Mouse (Mus musculus) kidney, postnatal 14 days (tissue): ENCODE data around the gene Slc5a4b.

ENCODE experiments used
- DNase-seq: peaks from one replicate; pipeline ENCODE4 v3.0.0; 2022; ENCODE audit warnings: mixed read lengths

Gene Slc5a4b

DNA sequence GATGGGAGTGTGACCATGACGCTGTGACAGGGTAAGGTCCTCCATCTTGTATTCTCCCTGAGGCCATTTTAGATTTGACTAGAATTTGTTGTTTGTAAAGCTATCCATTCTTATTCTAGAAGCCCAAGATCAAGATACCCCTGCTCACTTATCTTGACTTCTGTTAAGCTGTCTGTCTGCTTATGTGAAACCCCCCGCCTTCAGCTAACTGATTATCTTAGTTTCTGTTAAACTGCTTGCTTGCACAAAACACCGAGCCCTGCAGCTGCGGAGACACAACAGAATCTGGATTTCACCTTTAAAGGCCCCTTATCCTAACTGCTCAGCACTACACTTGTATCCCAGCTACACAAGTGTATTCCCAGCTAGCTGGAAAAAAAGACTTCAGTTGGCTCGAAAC lies 73.8 kb downstream of the Slc5a4b start:
- no peak for DNase-seq

DNA sequence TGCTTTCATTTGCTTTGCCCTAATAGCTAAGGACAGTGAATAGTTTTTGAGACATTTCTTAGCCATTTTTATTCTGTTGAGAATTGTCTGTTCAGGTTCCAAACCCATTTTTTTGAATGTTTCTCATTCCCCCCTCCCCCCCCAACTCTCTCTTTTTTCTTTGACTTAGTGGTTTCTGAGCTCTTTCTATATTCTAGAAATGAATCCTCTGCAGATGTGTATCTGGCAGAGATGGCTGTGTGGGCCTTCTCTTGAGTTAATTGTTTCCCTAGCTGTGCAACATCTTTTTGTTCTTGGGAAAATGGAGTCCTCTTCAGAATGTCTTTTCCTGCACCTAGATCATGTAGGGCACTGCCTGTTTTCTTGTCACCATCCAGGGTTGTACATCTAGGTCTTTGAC lies 75.5 kb downstream of the Slc5a4b start:
- no peak for DNase-seq

DNA sequence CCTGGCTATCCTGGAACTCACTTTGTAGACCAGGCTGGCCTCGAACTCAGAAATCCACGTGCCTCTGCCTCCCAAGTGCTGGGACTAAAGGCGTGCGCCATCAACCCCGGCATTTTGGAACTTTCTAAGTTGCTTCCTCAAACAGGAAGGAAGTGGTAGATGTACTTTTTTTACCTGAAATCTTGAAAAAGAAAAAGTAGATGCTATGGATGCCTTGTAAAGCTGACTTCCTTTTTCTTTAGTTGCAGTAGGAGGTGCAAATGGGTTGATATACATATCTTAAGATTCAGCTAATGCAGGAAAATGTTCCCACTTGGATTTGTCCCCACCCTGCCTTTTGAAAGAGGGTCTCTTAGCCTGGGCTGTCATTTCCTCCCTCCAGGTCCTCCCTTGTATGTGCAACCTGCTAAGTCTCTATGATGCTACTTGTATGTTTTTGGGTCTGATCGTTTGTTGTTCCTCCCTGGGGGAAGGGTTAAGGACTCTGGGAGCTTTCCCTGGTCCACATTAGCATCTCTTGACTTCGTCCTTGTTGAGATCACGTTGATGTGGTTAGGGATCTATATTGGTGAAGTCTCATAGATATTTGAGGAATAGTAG lies 76.7 kb downstream of the Slc5a4b start:
- DNase-seq = no peak

DNA sequence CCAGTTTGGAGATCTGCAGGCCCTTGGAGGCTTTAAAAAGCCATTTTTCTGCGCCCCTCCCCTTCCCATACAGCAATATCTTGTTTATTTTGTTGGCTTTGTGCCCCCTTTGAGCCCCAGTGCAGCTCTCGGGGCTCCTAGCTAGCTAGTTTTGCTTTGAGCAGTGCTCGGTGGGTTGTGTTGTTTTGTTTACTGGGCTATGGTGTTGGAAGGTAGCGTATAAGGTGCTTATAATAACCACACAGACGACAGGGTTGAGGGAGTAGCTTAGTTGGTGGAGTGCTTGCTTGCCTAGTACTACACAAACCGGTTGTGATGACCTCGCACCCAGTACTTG lies 77.7 kb downstream of the Slc5a4b start:
- DNase-seq = no peak

DNA sequence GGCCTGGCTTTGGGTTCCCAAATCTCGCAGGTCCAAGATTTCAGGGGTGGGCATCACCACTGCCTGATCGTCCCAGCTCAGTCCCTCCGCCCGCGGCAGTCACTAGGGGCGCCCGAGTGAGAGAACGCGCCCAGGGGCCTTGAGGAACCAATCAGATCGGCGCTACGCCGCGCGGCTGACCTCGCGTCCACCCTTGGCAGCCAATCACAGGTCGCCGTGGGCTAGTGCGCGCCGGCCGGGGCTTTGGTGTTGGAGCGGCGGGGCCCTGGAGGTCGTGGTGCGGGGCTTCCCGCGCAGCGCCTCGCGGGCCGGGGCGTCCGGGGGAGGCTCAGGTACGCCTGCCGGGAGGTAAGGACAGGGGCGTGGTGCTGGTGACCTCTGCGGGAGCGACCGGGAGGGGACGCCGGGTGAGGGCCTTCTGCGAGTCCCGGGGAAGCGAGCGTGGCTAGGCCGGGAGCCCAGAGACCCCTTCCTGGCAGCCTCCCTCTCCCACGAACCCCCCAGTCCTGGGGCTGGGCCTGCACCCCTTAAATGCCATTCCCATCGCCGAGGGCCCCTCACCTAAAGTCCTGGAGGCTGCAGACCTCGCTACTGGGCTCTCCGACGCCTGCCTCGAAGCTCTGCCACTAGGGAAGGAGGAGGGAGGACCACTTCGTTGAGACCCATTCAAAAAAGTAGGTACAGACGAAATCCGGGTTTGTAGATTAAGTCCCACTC lies 78.2 kb downstream of the Slc5a4b start, which contains the start of gene Zfp280b:
Gene Zfp280b (plus strand): TSS at position 249 of the 717 bp plus-strand sequence.
- DNase-seq = peak; percentile 96

DNA sequence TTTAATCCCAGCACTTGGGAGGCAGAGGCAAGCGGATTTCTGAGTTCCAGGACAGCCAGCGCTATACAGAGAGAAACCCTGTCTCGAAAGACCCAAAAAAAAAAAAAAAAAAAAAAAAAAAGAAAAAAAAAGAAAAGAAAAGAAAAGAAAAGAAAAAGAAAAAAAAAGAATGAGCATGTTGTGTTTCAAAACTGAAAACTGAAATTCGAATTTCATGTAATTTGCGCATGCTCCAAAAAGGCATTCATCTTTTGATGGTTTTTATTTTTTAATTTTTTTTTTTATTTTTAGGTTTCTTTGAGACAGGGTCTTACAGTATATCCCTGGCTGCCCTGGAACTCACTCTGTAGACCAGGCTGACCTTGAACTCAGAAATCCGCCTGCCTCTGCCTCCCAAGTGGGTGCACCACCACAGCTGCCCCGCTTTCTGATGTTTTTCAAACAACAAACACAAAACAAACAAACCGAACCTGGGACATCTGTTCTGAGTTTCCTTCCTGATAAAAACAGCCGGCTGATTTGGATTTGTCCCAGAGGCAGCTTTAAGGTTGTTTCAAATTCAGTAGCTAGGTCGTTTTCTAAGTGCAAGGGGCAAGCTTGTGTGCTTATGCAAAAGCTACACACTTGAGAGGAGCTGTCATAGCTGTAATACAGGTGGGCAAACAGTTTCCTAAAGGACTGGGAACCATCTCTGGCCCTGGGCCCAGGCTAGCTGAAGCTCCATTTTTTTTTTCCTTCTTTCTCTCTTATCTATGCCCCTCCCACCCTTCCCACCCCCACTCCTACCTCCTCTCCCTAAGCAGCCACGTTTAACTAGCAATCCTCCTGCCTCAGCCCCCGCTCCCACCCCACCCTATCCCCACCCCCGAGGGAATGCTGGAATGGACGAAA lies 79.0 kb downstream of the Slc5a4b start:
- DNase-seq = no peak

DNA sequence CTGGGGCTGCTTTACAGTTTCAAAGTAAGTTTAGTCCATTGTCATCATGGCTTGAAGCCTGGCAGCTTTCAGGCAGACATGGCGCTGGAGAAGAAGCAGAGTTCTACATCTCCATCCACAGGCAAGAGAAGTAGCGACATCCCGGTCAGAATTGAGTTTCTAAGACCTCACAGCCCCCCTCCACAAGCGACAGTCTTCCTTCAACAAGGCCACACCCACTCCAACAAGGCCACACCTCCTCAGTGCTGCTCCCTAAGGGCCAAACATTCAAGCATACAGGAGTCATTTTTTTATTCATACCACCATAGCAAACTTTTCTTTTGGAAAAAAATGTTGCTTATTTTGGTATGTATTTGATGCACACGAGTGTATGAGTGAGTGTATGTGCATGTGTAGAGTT lies 80.3 kb downstream of the Slc5a4b start:
- no peak for DNase-seq

DNA sequence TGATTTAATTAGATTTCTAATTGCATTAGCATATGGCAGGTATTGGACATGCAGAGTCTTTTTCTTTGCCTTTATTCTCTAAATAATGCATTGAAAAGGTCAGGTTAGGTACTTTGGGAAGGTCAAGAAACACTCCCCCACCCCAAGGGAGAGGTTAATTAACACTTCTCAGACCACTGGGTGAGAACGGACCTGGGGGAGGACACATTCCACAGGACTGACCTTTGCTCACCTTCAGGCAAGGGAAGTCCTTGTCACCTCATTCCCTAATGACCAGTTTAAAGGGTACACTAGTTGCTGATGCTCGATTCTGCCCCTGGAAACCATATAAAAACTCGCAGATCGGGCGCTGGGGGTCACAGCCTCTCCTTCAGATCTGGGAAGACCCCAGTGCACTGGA lies 81.5 kb downstream of the Slc5a4b start:
- peak; percentile 11 for DNase-seq

DNA sequence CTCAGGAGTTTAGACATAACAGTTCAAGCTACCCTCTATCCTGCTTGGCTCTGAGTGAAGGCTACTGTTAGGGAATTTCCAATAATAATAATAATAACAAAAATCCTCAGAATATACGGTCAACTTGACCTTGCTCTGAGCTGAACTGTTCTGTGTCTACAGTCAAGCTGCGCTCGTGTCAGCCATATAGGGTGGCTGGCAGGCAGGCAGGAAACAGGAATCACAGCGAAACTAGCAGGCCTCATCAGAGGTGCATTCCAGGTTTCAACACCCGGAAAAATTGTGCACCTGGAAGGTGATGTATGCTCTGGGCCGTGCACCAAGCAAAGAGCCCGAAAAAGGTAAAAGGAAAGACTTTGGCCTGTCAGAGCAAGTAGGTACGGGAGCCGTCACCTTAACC lies 82.4 kb downstream of the Slc5a4b start:
- no peak for DNase-seq

DNA sequence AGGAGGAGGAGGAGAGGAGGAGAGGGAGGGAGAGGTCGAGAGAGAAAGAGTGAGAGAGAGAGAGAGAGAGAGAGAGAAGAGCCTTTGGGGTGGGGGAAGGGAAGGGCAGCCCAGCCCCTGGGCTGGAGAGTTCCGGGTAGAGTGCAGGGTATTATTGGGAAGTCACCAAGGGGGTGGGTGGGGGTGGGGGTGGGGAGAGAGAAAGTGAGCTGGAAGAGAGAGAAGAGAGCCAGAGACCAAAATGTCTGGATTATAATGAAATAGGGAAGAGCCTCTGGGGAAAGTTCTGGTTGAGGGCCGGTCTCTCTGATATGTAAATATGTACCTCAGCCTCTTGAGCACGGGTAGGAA lies 82.8 kb downstream of the Slc5a4b start:
- DNase-seq = no peak

DNA sequence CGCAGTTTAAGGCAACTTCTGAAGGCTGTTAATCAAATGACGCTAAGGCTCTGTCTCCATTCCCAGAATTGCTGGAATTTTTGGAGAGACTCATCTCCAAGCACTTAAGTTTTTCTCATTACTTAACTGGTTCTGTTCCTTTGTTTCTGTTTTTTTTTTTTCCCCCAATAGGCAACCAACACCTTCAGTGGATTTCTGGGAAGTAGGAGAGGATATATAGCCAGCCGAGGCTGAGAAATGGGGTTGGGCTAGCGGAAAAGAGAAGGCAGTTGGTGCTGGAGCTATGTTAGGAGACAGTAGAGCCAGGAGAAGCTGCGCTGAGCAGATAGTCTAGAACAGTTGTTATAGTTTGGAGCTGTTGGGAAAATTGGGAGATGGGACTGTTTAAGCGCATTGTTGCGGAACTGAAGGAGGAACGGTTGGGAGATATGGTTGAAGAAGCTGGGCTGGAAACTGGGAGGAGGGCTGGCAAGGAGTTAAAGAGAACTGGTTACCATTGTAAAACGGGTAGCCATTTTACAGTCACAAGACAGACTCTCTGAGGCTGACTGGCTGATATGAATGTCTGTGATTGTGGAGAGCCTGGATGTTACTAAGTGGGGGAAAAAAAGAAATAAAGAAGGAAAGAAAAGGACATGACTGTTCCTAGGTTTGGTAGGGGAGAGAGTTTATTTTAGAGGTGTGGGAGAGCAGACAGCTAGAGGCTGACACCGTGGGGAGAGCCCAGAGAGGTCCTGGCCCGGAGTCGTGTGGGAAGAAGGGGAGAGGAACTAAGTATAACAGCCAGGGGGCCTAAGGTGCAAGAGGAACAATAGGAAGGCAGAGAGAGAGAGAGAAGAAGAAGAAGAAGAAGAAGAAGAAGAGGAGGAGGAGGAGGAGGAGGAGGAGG lies 83.4 kb downstream of the Slc5a4b start:
- DNase-seq = no peak

DNA sequence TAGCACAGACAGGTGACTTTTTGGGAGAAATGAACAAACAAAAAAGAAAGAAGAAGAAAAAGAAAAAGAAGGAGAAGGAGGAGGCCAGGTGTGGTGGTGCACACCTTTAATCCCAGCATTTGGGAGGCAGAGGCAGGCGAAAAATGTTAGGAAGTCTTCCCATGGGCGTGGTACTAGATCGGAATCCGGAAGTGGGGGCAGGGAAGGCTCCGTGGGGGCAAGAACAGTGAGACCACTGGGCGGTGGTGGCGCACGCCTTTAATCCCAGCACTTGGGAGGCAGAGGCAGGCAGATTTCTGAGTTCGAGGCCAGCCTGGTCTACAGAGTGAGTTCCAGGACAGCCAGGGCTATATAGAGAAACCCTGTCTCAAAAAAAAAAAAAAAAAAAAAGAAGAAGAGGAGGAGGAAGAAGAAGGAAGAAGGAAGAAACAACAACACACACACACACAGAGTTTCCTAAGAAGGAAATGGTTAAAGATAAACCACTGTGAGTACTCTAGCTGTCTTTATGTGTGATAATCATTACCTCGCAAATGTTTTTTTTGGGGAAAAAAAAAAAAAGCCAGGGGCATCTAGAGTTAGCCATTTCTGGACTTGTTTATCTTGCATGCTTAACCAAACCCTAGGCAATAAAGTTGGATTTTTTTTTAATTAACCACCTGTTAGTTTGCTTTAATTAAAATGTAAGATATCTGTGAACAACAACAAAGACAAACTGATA lies 85.1 kb downstream of the Slc5a4b start:
- DNase-seq = no peak

DNA sequence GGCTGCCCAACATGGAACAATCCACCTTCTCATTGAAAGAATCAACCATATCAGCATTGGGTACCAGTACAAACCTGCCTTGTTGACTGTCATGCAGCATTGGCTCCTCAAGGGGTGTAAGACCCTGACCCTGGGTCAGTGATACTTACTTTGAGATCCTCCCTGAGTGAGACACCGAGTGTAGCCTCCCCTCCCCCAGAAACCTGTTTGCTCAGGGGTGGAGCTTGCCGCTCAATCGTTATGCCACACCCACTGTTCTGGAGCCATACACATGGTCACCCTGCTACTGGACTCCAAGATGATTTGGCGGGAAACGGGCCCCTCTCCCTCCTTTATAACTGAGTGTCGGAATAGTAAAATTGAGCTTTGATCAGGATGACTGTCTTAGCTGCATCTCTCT lies 86.8 kb downstream of the Slc5a4b start:
- DNase-seq = no peak

DNA sequence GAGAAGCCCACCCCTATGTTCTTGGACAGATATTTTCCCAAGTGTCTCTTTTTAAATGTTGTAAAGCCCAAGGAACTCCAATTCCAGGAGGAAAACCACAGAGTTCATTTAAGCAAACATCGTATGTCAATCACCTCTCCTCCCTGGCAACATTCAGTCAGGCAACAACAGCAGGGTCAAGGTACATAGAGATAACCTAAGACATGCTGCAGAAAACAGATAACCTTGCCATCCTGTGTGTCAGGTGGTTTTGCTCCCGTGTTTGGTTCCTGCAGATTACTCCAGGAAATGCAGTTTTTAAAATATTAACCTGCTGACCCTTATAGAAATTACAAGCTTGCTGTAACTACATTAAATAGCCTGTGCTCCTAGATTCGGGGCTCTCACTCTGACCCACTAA lies 89.0 kb downstream of the Slc5a4b start:
- no peak for DNase-seq

DNA sequence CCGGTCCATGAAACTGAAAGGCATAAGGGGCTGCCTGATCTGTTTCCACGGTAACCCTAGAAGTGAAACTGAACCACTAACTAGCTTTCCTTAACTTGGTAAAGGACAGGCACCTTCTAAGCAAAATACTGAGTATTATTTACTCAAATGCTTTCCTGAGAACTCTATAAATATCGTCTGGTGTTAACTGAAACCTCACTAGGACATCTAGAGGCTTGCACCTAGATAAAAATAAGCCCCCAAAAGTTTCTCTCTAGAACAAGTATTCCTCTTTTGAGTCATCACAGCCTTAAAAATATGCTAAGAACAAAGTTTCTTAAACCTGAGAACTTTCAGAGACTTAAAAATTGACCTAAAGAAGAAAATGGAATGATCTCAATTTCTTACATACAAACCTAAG lies 93.9 kb downstream of the Slc5a4b start:
- no peak for DNase-seq

DNA sequence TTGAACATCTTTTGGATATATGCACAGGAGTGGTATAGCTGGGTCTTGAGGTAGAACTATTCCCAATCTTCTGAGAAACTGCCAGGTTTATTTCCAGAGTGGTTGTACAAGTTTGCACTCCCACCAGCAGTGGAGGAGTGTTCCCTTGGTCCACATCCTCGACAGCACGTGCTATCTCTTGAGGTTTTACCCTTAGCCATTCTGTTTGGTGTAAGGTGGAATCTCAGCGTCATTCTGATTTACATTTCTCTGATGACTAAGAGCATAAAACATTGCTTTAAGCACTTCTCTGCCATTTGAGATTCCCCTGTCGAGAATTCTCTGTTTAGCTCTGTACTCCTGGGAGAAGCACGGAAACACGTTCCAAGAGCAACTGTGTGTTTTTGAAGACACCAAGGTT lies 97.8 kb downstream of the Slc5a4b start:
- no peak for DNase-seq

DNA sequence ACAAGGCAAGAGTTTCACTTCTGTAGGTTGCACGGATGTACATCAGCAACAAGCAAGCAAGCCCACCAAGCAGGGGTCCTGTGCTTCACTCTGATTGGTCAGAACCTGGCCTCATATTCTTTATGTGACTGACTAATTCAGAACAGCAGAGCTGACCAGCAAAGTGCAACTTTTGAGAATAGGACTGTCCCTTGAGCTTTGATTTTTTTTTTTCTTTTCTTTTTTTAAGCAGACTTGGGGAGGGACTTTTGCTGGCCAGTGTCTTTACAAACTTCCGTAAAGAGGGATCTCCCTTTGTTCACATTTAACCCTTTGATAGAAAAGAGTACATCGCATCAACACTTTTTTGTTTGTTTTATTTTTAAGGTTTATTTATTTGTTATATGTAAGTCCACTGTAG lies 100.9 kb downstream of the Slc5a4b start:
- no peak for DNase-seq
